Comparison of ENCODE assay signal across 8 mouse cellular contexts in genomic region chr13:3609780-3610117, GRCm38 (mm10). TPM values are rescaled to one million over a fixed set of nuclear protein-coding genes. Genes with fewer than 3 reads are reported as not detected.
DNase-seq lines count a peak whose midpoint lies in the region; ATAC-seq and TF ChIP-seq lines count a peak whose summit lies in the region.

No protein-coding gene starts in this region.

- no peak for DNase-seq in lung, postnatal 0 days (ENCODE audit: low spot score)
- DNase-seq in lung, postnatal 25 days (ENCODE audit: low spot score) = no peak
- no peak for DNase-seq in forebrain, embryonic 10.5 days (ENCODE audit: extremely low spot score, low spot score)
- no peak for DNase-seq in liver, embryonic 11.5 days (ENCODE audit: low spot score)
- no peak for DNase-seq in thymus, postnatal 14 days
- DNase-seq in adrenal gland, postnatal 25 days = no peak
- DNase-seq in adipocyte (ENCODE audit: low spot score) = no peak

- peak overlapping the region; percentile 95 for H3K4me3 ChIP-seq in lung, postnatal 0 days (ENCODE audit: low read depth, low read length)
- peak overlapping the region; percentile 87 for H3K4me3 ChIP-seq in forebrain, embryonic 10.5 days
- peak overlapping the region; percentile 99 for H3K4me3 ChIP-seq in liver, embryonic 11.5 days (ENCODE audit: low read depth, low read length)
- H3K4me3 ChIP-seq in stomach, embryonic 15.5 days (replicated peaks) = peak overlapping the region; percentile 99

- H3K4me2 ChIP-seq in lung, postnatal 0 days (replicated peaks; ENCODE audit: low read depth, low read length) = peak overlapping the region; percentile 93
- H3K4me2 ChIP-seq in liver, embryonic 11.5 days = peak overlapping the region; percentile 79
- H3K4me2 ChIP-seq in stomach, embryonic 15.5 days = peak overlapping the region; percentile 75

- H3K4me1 ChIP-seq in lung, postnatal 0 days (ENCODE audit: insufficient read depth, low read depth, low read length) = no peaks in the 10 kb centered on the region; the same call in 1 of the 2 replicates
- peaks cover 11% of the 10 kb centered on the region for H3K4me1 ChIP-seq in forebrain, embryonic 10.5 days
- H3K4me1 ChIP-seq in liver, embryonic 11.5 days (replicated peaks; ENCODE audit: control insufficient read depth, insufficient read depth, low read length) = no peaks in the 10 kb centered on the region; the same call in 1 of the 2 replicates
- H3K4me1 ChIP-seq in stomach, embryonic 15.5 days = no peaks in the 10 kb centered on the region

- no peaks in the 10 kb centered on the region for H3K27me3 ChIP-seq in lung, postnatal 0 days (replicated peaks; ENCODE audit: insufficient read depth, low read length)
- no peaks in the 10 kb centered on the region for H3K27me3 ChIP-seq in forebrain, embryonic 10.5 days (ENCODE audit: poor library complexity, severe bottlenecking)
- H3K27me3 ChIP-seq in liver, embryonic 11.5 days (replicated peaks; ENCODE audit: control insufficient read depth, insufficient read depth, low read length) = no peaks in the 10 kb centered on the region
- H3K27me3 ChIP-seq in stomach, embryonic 15.5 days (replicated peaks) = no peaks in the 10 kb centered on the region

- no peak for ATAC-seq in lung, postnatal 0 days
- no peak for ATAC-seq in liver, embryonic 11.5 days (replicated peaks; ENCODE audit: low FRiP score)
- no peak for ATAC-seq in stomach, embryonic 15.5 days (ENCODE audit: insufficient read depth, low FRiP score, low read depth)

- 14% methylated on average over 8 of the region's 8 CpGs for WGBS in lung, postnatal 0 days
- 32% methylated on average over 8 of the region's 8 CpGs for WGBS in forebrain, embryonic 10.5 days
- 19% methylated on average over 8 of the region's 8 CpGs for WGBS in liver, embryonic 11.5 days
- 17% methylated on average over 8 of the region's 8 CpGs for WGBS in stomach, embryonic 15.5 days

- H3K27ac ChIP-seq in lung, postnatal 0 days (ENCODE audit: low read length) = 0 out of 2 replicates have a peak overlapping the region, but pooled peaks have one; percentile 95
- peak overlapping the region; percentile 94 for H3K27ac ChIP-seq in forebrain, embryonic 10.5 days
- H3K27ac ChIP-seq in liver, embryonic 11.5 days (ENCODE audit: low read depth, low read length) = peak overlapping the region; percentile 85; the same call in 1 of the 2 replicates
- H3K27ac ChIP-seq in stomach, embryonic 15.5 days = peak overlapping the region; percentile 94; the same call in 1 of the 2 replicates

- no peak for TF ChIP-seq CTCF in lung, postnatal 0 days (IDR thresholded peaks at IDR 0.05)

- TF ChIP-seq EP300 in lung, postnatal 0 days (IDR thresholded peaks at IDR 0.05) = no peak

- no peaks in the 10 kb centered on the region for H3K36me3 ChIP-seq in lung, postnatal 0 days (ENCODE audit: insufficient read depth, low read length)
- peaks cover 16% of the 10 kb centered on the region; the same call in 1 of the 2 replicates for H3K36me3 ChIP-seq in forebrain, embryonic 10.5 days (replicated peaks)
- H3K36me3 ChIP-seq in liver, embryonic 11.5 days (ENCODE audit: control insufficient read depth, insufficient read depth, low read length) = no peaks in the 10 kb centered on the region
- H3K36me3 ChIP-seq in stomach, embryonic 15.5 days = no peaks in the 10 kb centered on the region

- peak overlapping the region; percentile 82; the same call in 1 of the 2 replicates for H3K9ac ChIP-seq in lung, postnatal 0 days (replicated peaks; ENCODE audit: low read depth)
- peak overlapping the region; percentile 91 for H3K9ac ChIP-seq in liver, embryonic 11.5 days (ENCODE audit: low read depth, low read length)
- peak overlapping the region; percentile 78; the same call in 1 of the 2 replicates for H3K9ac ChIP-seq in stomach, embryonic 15.5 days

- H3K9me3 ChIP-seq in lung, postnatal 0 days (ENCODE audit: low read length) = no peaks in the 10 kb centered on the region
- peaks cover 10% of the 10 kb centered on the region; the same call in 1 of the 2 replicates for H3K9me3 ChIP-seq in forebrain, embryonic 10.5 days
- H3K9me3 ChIP-seq in liver, embryonic 11.5 days (ENCODE audit: control insufficient read depth, low read length) = no peaks in the 10 kb centered on the region
- no peaks in the 10 kb centered on the region for H3K9me3 ChIP-seq in stomach, embryonic 15.5 days

RNA-seq across cellular contexts. Expression of gene Fam208b, which starts 1.2 kb away (rescaled TPM):
- polyA plus RNA-seq in lung, postnatal 0 days (2015; fragmentation: Nextera tagmentation; extraction: Ambion mirVana) = 5.9 and 6.3 TPM in 2 replicates
- 20.9 and 24.4 TPM in 2 replicates for polyA plus RNA-seq in forebrain, embryonic 10.5 days (2016; fragmentation: Nextera tagmentation; extraction: Ambion mirVana)
- polyA plus RNA-seq in liver, embryonic 11.5 days (2014; fragmentation: Nextera tagmentation; extraction: Ambion mirVana) = 10.8 and 14.5 TPM in 2 replicates
- 11.4 and 12.3 TPM in 2 replicates for polyA plus RNA-seq in stomach, embryonic 15.5 days (2015; fragmentation: Nextera tagmentation; extraction: Ambion mirVana)
- total RNA-seq in adrenal gland, postnatal 25 days (2021) = 27.0 and 29.7 TPM in 2 replicates

RNA-seq across cellular contexts. Expression of gene Asb13, which starts 24.1 kb away (rescaled TPM):
- polyA plus RNA-seq in lung, postnatal 0 days (2015; fragmentation: Nextera tagmentation; extraction: Ambion mirVana) = 6.4 and 7.1 TPM in 2 replicates
- 15.7 and 16.9 TPM in 2 replicates for polyA plus RNA-seq in forebrain, embryonic 10.5 days (2016; fragmentation: Nextera tagmentation; extraction: Ambion mirVana)
- 4.7 and 4.9 TPM in 2 replicates for polyA plus RNA-seq in liver, embryonic 11.5 days (2014; fragmentation: Nextera tagmentation; extraction: Ambion mirVana)
- 10.8 and 14.1 TPM in 2 replicates for polyA plus RNA-seq in stomach, embryonic 15.5 days (2015; fragmentation: Nextera tagmentation; extraction: Ambion mirVana)
- total RNA-seq in adrenal gland, postnatal 25 days (2021) = 11.9 and 15.8 TPM in 2 replicates
